Mouse (Mus musculus) spleen, adult 2 months (tissue): Measurements from ENCODE around the gene Anapc1.

Experiments used
- CTCF ChIP-seq: fragments of 200-500 bp; IDR thresholded peaks from 2 replicates; pipeline ENCODE4 v1.5.1; 2011; ENCODE audit warnings: mild to moderate bottlenecking, inconsistent platforms; ENCODE audit not compliant: insufficient read depth, insufficient read length, insufficient replicate concordance; ENCODE audit errors: extremely low read depth
- POLR2A ChIP-seq: fragments of 200-500 bp; IDR thresholded peaks from 2 replicates; pipeline ENCODE4 v1.6.1; 2011; ENCODE audit warnings: low read depth, low read length, inconsistent platforms

- no peak for TF ChIP-seq CTCF
- no peak for TF ChIP-seq POLR2A
These were observed 104.3 kb downstream of the Anapc1 start for GRCm38 (mm10) chr2:128582881-128583280.
